Mouse (Mus musculus) forebrain, embryonic 10.5 days (tissue): Measurements from ENCODE around the gene Nt5dc3. TPM values are rescaled to one million over a fixed set of nuclear protein-coding genes. Genes with fewer than 3 reads are reported as not detected.

Source experiments
- DNase-seq: peaks from one replicate; pipeline ENCODE4 v3.0.0-alpha.2; 2017; ENCODE audit warnings: low spot score; ENCODE audit errors: extremely low spot score
- H3K27ac ChIP-seq: fragments of 300-500 bp; sonication (generic); 2 replicates; pipeline ENCODE4 v1.5.1; 2016; ENCODE audit warnings: mild to moderate bottlenecking
- H3K27me3 ChIP-seq: fragments of 300-500 bp; sonication (generic); 2 replicates; pipeline ENCODE4 v1.6.1; 2016; ENCODE audit warnings: mild to moderate bottlenecking; ENCODE audit not compliant: poor library complexity, severe bottlenecking
- H3K36me3 ChIP-seq: fragments of 300-500 bp; sonication (generic); replicated peaks from 2 replicates; pipeline ENCODE4 v1.6.1; 2016; ENCODE audit warnings: mild to moderate bottlenecking, moderate library complexity
- H3K4me1 ChIP-seq: fragments of 300-500 bp; sonication (generic); 2 replicates; pipeline ENCODE4 v1.6.1; 2016
- H3K4me3 ChIP-seq: fragments of 300-500 bp; sonication (generic); 2 replicates; pipeline ENCODE4 v1.5.1; 2016; ENCODE audit warnings: mild to moderate bottlenecking, moderate library complexity
- H3K9me3 ChIP-seq: fragments of 300-500 bp; sonication (generic); 2 replicates; pipeline ENCODE4 v1.6.1; 2016; ENCODE audit warnings: mild to moderate bottlenecking, moderate library complexity
- WGBS: fragments of 180-500 bp; shearing (Covaris S2); methylation state at CpG from one replicate; pipeline ENCODE4 v1.1.7; 2016; 5-methylcytosine and 5-hydroxymethylcytosine counted together
- polyA plus RNA-seq: library from polyadenylated mRNA; unstranded; fragments of >200 nt; fragmentation: Nextera tagmentation; extraction: Ambion mirVana; gene quantifications from 2 replicates; pipeline ENCODE4 v1.2.1, GENCODE M21; 2016

The Nt5dc3 gene
- polyA plus RNA-seq, 1 experiment from 2014 or later, result 1.0 TPM

GRCm38 (mm10) chr10:86763672-86764071, 15.1 kb upstream of the Nt5dc3 start, which contains the start of gene Gm49358:
Gene Gm49358 (plus strand): TSS chr10:86763972.
- WGBS, result 97% methylated on average over 5 of the region's 5 CpGs
- Histone ChIP-seq H3K9me3 (no peaks in the 10 kb centered on the region), H3K27ac (no peak within 1 kb of the TSS), H3K36me3 (no peaks in the 10 kb centered on the region), H3K4me3 (no peak within 1 kb of the TSS), H3K4me1 (peaks cover 12% of the 10 kb centered on the region; the same call in 1 of the 2 replicates), H3K27me3 (no peaks in the 10 kb centered on the region)
- no peak for DNase-seq

DNA sequence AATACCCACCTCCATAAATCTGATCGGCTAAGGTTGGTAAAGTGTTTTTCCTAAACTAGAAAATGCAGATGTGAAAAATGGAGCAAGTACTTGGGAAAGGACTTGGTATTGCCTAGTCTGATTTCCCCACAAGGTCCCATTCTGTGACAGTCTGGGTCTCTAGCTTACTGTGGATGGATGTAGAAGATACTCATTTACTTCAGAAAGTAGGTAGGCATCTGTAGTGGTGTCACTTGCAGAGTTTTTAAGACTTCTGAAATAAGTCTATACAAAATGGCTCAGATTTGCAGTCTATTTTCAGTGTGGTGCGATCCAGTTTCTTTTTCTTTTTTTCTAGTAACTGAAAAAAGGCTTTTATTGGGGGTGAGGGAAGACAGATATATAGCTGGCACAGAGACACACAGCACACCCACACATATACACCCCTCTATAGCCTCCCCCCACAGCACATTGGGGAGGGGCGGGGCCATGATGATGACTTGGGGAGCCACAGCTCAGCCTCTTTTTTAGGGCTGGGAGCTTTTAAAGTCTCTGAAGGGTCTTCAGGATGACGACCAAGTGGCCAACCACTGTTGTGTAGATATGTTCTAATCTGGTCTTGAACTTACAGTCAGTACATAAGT, 13.3 kb upstream of the Nt5dc3 start:
- Histone ChIP-seq H3K9me3 (no peaks in the 10 kb centered on the region), H3K4me3 (no peak overlapping the region), H3K36me3 (no peaks in the 10 kb centered on the region), H3K4me1 (peaks cover 22% of the 10 kb centered on the region), H3K27ac (no peak overlapping the region), H3K27me3 (no peaks in the 10 kb centered on the region)
- WGBS, result 85% methylated on average over 4 of the region's 4 CpGs
- no peak for DNase-seq

DNA sequence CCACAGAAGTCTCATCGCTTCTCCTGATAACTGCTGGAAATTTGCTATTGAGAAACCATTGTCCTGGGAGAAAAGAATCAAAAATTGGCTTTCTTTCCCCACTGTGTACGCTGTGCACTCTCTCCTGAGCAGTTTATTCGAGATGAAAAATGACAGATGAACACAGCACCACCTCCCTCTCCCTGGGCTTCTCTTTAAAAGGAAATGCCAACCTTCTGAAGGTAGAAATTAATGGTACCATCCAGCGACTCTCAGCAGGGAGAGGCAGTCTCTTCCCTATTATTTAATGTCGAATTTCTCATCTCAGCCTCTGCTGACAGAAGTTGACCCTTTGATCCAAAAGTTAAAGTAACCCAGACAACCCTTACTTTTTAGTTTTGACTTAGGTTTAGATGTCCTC, 9.6 kb upstream of the Nt5dc3 start:
- H3K4me3 ChIP-seq, result no peak overlapping the region
- 76% methylated on average over 5 of the region's 5 CpGs for WGBS
- DNase-seq, result no peak
- no peaks in the 10 kb centered on the region for H3K36me3 ChIP-seq
- H3K27me3 ChIP-seq, result no peaks in the 10 kb centered on the region
- peak overlapping the region; percentile 40; the same call in 1 of the 2 replicates for H3K27ac ChIP-seq
- peaks cover 10% of the 10 kb centered on the region for H3K4me1 ChIP-seq
- H3K9me3 ChIP-seq, result no peaks in the 10 kb centered on the region

DNA sequence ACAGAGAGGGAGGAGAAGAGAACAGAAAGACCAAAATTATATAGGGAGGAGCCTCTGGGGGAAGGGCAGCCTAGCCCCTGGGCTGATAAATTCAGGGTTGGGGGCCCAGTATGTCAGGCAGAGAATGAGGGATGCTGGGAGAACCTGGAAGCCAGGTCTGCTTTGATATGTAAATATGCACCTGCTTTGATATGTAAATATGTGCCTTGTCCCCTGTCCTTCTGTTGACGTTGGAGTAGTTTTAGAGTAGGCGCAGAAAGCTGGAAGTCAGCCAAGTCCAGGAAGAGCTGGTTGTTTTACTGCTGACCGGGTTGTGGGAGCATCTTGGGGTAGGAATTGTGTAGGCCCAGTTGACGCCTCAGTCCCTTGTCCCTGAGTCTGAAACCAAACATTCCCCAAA, 9.0 kb upstream of the Nt5dc3 start:
- Histone ChIP-seq H3K9me3 (no peaks in the 10 kb centered on the region), H3K4me1 (peaks cover 10% of the 10 kb centered on the region), H3K4me3 (no peak overlapping the region), H3K27ac (peak overlapping the region; percentile 40; the same call in 1 of the 2 replicates), H3K36me3 (no peaks in the 10 kb centered on the region), H3K27me3 (no peaks in the 10 kb centered on the region)
- no peak for DNase-seq
- WGBS, result 64% methylated on average over 4 of the region's 4 CpGs

DNA sequence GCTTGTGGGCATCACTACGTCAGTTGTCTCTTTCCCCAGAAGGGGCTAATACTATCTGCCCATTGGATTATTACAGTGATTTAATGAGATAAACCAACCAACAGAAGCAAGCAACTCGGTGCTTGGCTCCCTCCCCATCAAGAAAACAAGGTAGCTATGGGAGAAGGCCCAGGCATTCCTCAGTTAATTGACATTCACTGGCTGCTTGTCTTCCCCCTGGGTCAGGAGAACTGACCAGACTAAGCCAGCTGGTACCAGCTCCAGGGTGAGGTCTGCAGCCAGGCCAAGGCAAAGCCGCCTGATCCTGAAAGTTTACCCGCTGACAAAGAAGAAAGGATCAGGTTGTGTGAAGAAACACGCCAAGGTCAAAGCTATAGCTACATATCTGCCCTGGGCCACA, 7.1 kb upstream of the Nt5dc3 start:
- Histone ChIP-seq H3K9me3 (no peaks in the 10 kb centered on the region), H3K27ac (no peak overlapping the region), H3K4me3 (no peak overlapping the region), H3K4me1 (peaks cover 12% of the 10 kb centered on the region), H3K27me3 (no peaks in the 10 kb centered on the region), H3K36me3 (no peaks in the 10 kb centered on the region)
- WGBS, result 87% methylated on average over 5 of the region's 5 CpGs
- no peak for DNase-seq

- H3K27ac ChIP-seq, result no peak overlapping the region
- no peak for DNase-seq
- H3K4me1 ChIP-seq, result peaks cover 15% of the 10 kb centered on the region
- WGBS, result 89% methylated on average over 6 of the region's 6 CpGs
- H3K27me3 ChIP-seq, result no peaks in the 10 kb centered on the region
- H3K9me3 ChIP-seq, result no peaks in the 10 kb centered on the region
- no peaks in the 10 kb centered on the region for H3K36me3 ChIP-seq
- H3K4me3 ChIP-seq, result no peak overlapping the region
Observed at GRCm38 (mm10) chr10:86772231-86772631, 6.6 kb upstream of the Nt5dc3 start.

- H3K27ac ChIP-seq, result no peak overlapping the region
- H3K4me3 ChIP-seq, result no peak overlapping the region
- H3K4me1 ChIP-seq, result peaks cover 25% of the 10 kb centered on the region
- H3K27me3 ChIP-seq, result peaks cover 6% of the 10 kb centered on the region; the same call in 1 of the 2 replicates
- no peaks in the 10 kb centered on the region for H3K9me3 ChIP-seq
- no peaks in the 10 kb centered on the region for H3K36me3 ChIP-seq
- no peak for DNase-seq
- WGBS, result 80% methylated on average over 4 of the region's 4 CpGs
Observed at GRCm38 (mm10) chr10:86773360-86773759, 5.4 kb upstream of the Nt5dc3 start.

- DNase-seq, result no peak
- peaks cover 34% of the 10 kb centered on the region for H3K4me1 ChIP-seq
- no peaks in the 10 kb centered on the region for H3K9me3 ChIP-seq
- no peaks in the 10 kb centered on the region for H3K36me3 ChIP-seq
- 80% methylated on average over 9 of the region's 9 CpGs for WGBS
- H3K27ac ChIP-seq, result no peak overlapping the region
- H3K27me3 ChIP-seq, result peaks cover 27% of the 10 kb centered on the region
- no peak overlapping the region for H3K4me3 ChIP-seq
Observed at GRCm38 (mm10) chr10:86776281-86776680, 2.5 kb upstream of the Nt5dc3 start.

DNA sequence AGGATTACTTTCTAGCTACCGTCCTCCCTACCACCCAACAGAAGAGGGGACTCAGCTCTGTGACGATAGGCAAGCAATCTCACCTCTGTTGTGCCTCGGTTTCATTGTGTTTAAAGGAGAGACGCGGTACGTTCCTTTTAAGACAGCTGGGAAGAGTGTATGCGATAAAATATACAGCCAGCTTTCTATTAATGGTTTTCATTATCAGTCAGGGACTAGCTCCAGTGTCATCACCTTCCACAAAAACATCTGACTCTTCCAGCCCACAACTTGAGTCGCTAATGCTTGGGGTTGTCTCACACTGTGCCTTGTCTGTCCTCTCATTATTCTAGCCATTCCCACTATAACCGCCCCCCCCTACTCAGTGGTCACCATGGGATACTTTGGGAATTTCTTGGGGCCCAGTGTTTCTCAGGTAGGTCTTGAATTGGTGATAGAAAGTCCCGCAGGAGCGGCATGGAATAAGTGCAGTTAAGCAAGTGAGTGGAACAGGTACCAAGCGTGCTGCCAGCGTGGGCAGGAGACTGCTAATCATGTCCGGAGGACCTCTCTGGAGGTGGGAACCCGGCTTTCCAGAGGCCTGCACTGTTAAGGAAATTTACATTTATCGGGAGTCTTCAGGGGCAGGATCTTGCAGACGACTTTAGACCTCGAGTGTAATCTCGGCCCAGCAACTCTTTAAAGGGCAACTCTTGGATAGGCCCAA, 1.0 kb upstream of the Nt5dc3 start:
- DNase-seq, result no peak
- Histone ChIP-seq H3K27ac (peak overlapping the region; percentile 90), H3K9me3 (no peaks in the 10 kb centered on the region), H3K4me3 (peak overlapping the region; percentile 79), H3K27me3 (peaks cover 27% of the 10 kb centered on the region), H3K4me1 (peaks cover 49% of the 10 kb centered on the region), H3K36me3 (no peaks in the 10 kb centered on the region)
- WGBS, result 44% methylated on average over 19 of the region's 19 CpGs

DNA sequence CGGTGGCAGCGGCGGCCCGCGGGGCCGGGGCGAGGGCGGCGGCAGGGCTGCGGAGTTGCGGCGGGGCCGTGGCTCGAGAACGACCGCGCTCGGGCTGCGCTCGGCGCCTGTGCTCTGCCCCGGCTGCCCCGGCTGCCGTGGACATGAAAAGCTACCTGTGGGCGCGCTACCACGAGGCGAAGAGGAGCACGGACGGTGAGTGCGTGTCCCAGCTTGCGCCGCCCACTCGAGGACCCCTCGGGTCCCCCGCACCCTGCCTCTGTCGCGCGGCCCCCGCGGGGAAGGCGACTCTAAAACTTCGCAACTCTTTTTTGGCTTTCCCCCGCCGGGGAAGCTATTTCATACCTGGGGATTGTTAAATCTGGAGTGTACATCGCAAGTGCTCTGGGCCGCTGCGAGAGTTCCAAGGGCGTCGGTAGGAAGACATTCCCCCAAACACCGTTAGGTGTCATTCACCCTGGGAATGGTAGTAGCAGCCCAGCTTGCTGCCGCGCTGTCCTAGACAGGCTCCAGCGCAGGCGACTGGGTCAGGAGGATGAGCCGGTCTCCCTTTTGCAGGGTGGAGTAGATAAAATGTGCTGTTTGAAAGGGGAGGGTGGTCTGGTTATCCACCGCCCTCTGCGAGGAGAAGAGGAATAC, 431 bp downstream of the Nt5dc3 start:
- no peaks in the 10 kb centered on the region for H3K9me3 ChIP-seq
- H3K27me3 ChIP-seq, result peaks cover 27% of the 10 kb centered on the region
- WGBS, result under 1% methylated on average over 58 of the region's 58 CpGs
- peaks cover 53% of the 10 kb centered on the region for H3K4me1 ChIP-seq
- H3K27ac ChIP-seq, result peak overlapping the region; percentile 90
- peak; percentile 42 for DNase-seq
- no peaks in the 10 kb centered on the region for H3K36me3 ChIP-seq
- H3K4me3 ChIP-seq, result peak overlapping the region; percentile 79

- Histone ChIP-seq H3K4me1 (peaks cover 53% of the 10 kb centered on the region), H3K27me3 (peaks cover 27% of the 10 kb centered on the region), H3K36me3 (no peaks in the 10 kb centered on the region), H3K4me3 (peak overlapping the region; percentile 79), H3K27ac (peak overlapping the region; percentile 90; the same call in 1 of the 2 replicates), H3K9me3 (no peaks in the 10 kb centered on the region)
- 20% methylated on average over 12 of the region's 12 CpGs for WGBS
- DNase-seq, result no peak
Observed at GRCm38 (mm10) chr10:86779816-86780500, 1.2 kb downstream of the Nt5dc3 start.

GRCm38 (mm10) chr10:86781641-86782040, 2.8 kb downstream of the Nt5dc3 start:
- Histone ChIP-seq H3K4me1 (peaks cover 52% of the 10 kb centered on the region), H3K4me3 (no peak overlapping the region), H3K36me3 (no peaks in the 10 kb centered on the region), H3K9me3 (no peaks in the 10 kb centered on the region), H3K27me3 (peaks cover 27% of the 10 kb centered on the region), H3K27ac (peak overlapping the region; percentile 70; the same call in 1 of the 2 replicates)
- DNase-seq, result no peak
- WGBS, result 32% methylated on average over 5 of the region's 5 CpGs
